Comparison of ENCODE assay signal across 8 mouse cellular contexts in genomic region chr2:181457831-181458230, GRCm38 (mm10). TPM values are rescaled to one million over a fixed set of nuclear protein-coding genes. Genes with fewer than 3 reads are reported as not detected.
DNase-seq lines count a peak whose midpoint lies in the region; ATAC-seq and TF ChIP-seq lines count a peak whose summit lies in the region.

No protein-coding gene starts in this region.

- no peak for TF ChIP-seq POLR2A in liver, adult 2 months (IDR thresholded peaks at IDR 0.05; ENCODE audit: extremely low read depth, insufficient read depth, low read length)

- 15% methylated on average over 15 of the region's 15 CpGs for WGBS in liver, adult 2 months
- WGBS in embryonic facial prominence, embryonic 10.5 days: 4% methylated on average over 15 of the region's 15 CpGs
- WGBS in hindbrain, embryonic 11.5 days: 4% methylated on average over 15 of the region's 15 CpGs
- 7% methylated on average over 15 of the region's 15 CpGs for WGBS in liver, embryonic 15.5 days (ENCODE audit: insufficient replicate concordance)

- H3K9me3 ChIP-seq in embryonic facial prominence, embryonic 10.5 days: no peaks in the 10 kb centered on the region
- H3K9me3 ChIP-seq in hindbrain, embryonic 11.5 days (ENCODE audit: control insufficient read depth, low read length): no peaks in the 10 kb centered on the region
- H3K9me3 ChIP-seq in liver, embryonic 15.5 days (replicated peaks): no peaks in the 10 kb centered on the region

- H3K36me3 ChIP-seq in liver, adult 2 months (ENCODE audit: control insufficient read depth, insufficient read depth, low read length): no peaks in the 10 kb centered on the region
- no peaks in the 10 kb centered on the region for H3K36me3 ChIP-seq in embryonic facial prominence, embryonic 10.5 days (replicated peaks)
- H3K36me3 ChIP-seq in hindbrain, embryonic 11.5 days (ENCODE audit: control insufficient read depth, insufficient read depth, low read length): no peaks in the 10 kb centered on the region
- H3K36me3 ChIP-seq in liver, embryonic 15.5 days (replicated peaks): 0 out of 2 replicates have a peak, but pooled peaks cover 5% of the 10 kb centered on the region

- peaks cover 10% of the 10 kb centered on the region for H3K4me1 ChIP-seq in liver, adult 2 months (ENCODE audit: control insufficient read depth, insufficient read depth, low read length)
- peaks cover 27% of the 10 kb centered on the region for H3K4me1 ChIP-seq in embryonic facial prominence, embryonic 10.5 days
- H3K4me1 ChIP-seq in hindbrain, embryonic 11.5 days (replicated peaks; ENCODE audit: control insufficient read depth, insufficient read depth, low read length): no peaks in the 10 kb centered on the region
- peaks cover 74% of the 10 kb centered on the region for H3K4me1 ChIP-seq in liver, embryonic 15.5 days (replicated peaks)

- 0 out of 2 replicates have a peak overlapping the region, but pooled peaks have one; percentile 4 for H3K9ac ChIP-seq in liver, adult 2 months (ENCODE audit: low read depth, low read length)
- peak overlapping the region; percentile 84; the same call in 1 of the 2 replicates for H3K9ac ChIP-seq in hindbrain, embryonic 11.5 days (ENCODE audit: low read depth, low read length)
- peak overlapping the region; percentile 91 for H3K9ac ChIP-seq in liver, embryonic 15.5 days

- H3K27ac ChIP-seq in liver, adult 2 months (replicated peaks; ENCODE audit: insufficient read depth, low read depth, low read length): no peak overlapping the region
- H3K27ac ChIP-seq in embryonic facial prominence, embryonic 10.5 days (replicated peaks): no peak overlapping the region
- H3K27ac ChIP-seq in hindbrain, embryonic 11.5 days (ENCODE audit: low read depth, low read length): no peak overlapping the region
- no peak overlapping the region for H3K27ac ChIP-seq in liver, embryonic 15.5 days (replicated peaks)

- peak overlapping the region; percentile 99 for H3K4me2 ChIP-seq in hindbrain, embryonic 11.5 days (replicated peaks; ENCODE audit: low read depth, low read length)
- H3K4me2 ChIP-seq in liver, embryonic 15.5 days: peak overlapping the region; percentile 100

- peak overlapping the region; percentile 47 for H3K4me3 ChIP-seq in liver, adult 2 months (ENCODE audit: insufficient read depth, low read depth, low read length)
- H3K4me3 ChIP-seq in embryonic facial prominence, embryonic 10.5 days: peak overlapping the region; percentile 98
- H3K4me3 ChIP-seq in hindbrain, embryonic 11.5 days (ENCODE audit: low read depth, low read length): peak overlapping the region; percentile 99
- H3K4me3 ChIP-seq in liver, embryonic 15.5 days (replicated peaks): peak overlapping the region; percentile 98

- TF ChIP-seq CTCF in liver, adult 2 months (IDR thresholded peaks at IDR 0.05; ENCODE audit: low read depth, low read length): no peak

- no peak for DNase-seq in liver, adult 2 months (ENCODE audit: extremely low read depth, low read depth, low spot score)
- DNase-seq in liver: no peak
- peak; percentile 32 for DNase-seq in embryonic facial prominence, embryonic 10.5 days (ENCODE audit: low spot score)
- peak; percentile 34 for DNase-seq in hindbrain, embryonic 11.5 days (ENCODE audit: low spot score)
- DNase-seq in ovary, postnatal 14 days (ENCODE audit: low spot score): no peak

- no peaks in the 10 kb centered on the region for H3K27me3 ChIP-seq in liver, adult 2 months (ENCODE audit: control insufficient read depth, insufficient read depth, low read length)
- H3K27me3 ChIP-seq in embryonic facial prominence, embryonic 10.5 days (replicated peaks; ENCODE audit: low read depth, poor library complexity, severe bottlenecking): peaks cover 40% of the 10 kb centered on the region
- H3K27me3 ChIP-seq in hindbrain, embryonic 11.5 days (ENCODE audit: control insufficient read depth, insufficient read depth, low read length): no peaks in the 10 kb centered on the region
- H3K27me3 ChIP-seq in liver, embryonic 15.5 days: peaks cover 20% of the 10 kb centered on the region

- no peak for ATAC-seq in hindbrain, embryonic 11.5 days (ENCODE audit: low FRiP score)
- ATAC-seq in liver, embryonic 15.5 days (ENCODE audit: insufficient read depth): no peak
- ATAC-seq in CD4-positive, CD25-positive, alpha-beta regulatory T cell, adult 4 months: no peak
- no peak for ATAC-seq in erythroid progenitor cell, adult 5-6 weeks (replicated peaks; ENCODE audit: low FRiP score, poor library complexity, severe bottlenecking)

- peaks cover 3% of the 10 kb centered on the region; the same call in 1 of the 2 replicates for H3K79me2 ChIP-seq in liver, adult 2 months (ENCODE audit: control insufficient read depth, insufficient read depth, low read length)

RNA-seq across cellular contexts. Expression of gene Zbtb46, which starts 1.4 kb away (rescaled TPM):
- total RNA-seq in liver, adult 2 months (2014; rRNA removed): 5.2 and 5.3 TPM in 2 replicates
- 2.4 and 2.8 TPM in 2 replicates for polyA plus RNA-seq in liver, adult 2 months (2012; rRNA removed)
- 16.4 and 20.1 TPM in 2 replicates for polyA plus RNA-seq in embryonic facial prominence, embryonic 10.5 days (2016; fragmentation: Nextera tagmentation; extraction: Ambion mirVana)
- 15.6 and 17.2 TPM in 2 replicates for polyA plus RNA-seq in hindbrain, embryonic 11.5 days (2014; fragmentation: Nextera tagmentation; extraction: Ambion mirVana)
- polyA plus RNA-seq in liver, embryonic 15.5 days (2015; fragmentation: Nextera tagmentation; extraction: Ambion mirVana): 7.9 and 8.7 TPM in 2 replicates
- polyA plus RNA-seq in CD4-positive, CD25-positive, alpha-beta regulatory T cell, adult 4 months (2017; shearing (Covaris generic)): 1 to 10 TPM; 3.4 to 4.3 TPM
- 12.2 and 12.3 TPM in 2 replicates for total RNA-seq in erythroid progenitor cell, adult 5-6 weeks (2015; ENCODE audit: low replicate concordance)
- 7.5 and 15.5 TPM in 2 replicates for total RNA-seq in erythroid progenitor cell, adult 5-6 weeks (2017; ENCODE audit: low replicate concordance)

RNA-seq across cellular contexts. Expression of gene Abhd16b, which starts 35.2 kb away (rescaled TPM):
- not detected in 2 replicates for total RNA-seq in liver, adult 2 months (2014; rRNA removed)
- polyA plus RNA-seq in liver, adult 2 months (2012; rRNA removed): not detected in 2 replicates
- polyA plus RNA-seq in embryonic facial prominence, embryonic 10.5 days (2016; fragmentation: Nextera tagmentation; extraction: Ambion mirVana): 0.11 and 0.16 TPM in 2 replicates
- polyA plus RNA-seq in hindbrain, embryonic 11.5 days (2014; fragmentation: Nextera tagmentation; extraction: Ambion mirVana): 0.09 and 0.14 TPM in 2 replicates
- polyA plus RNA-seq in liver, embryonic 15.5 days (2015; fragmentation: Nextera tagmentation; extraction: Ambion mirVana): not detected in 2 replicates
- polyA plus RNA-seq in CD4-positive, CD25-positive, alpha-beta regulatory T cell, adult 4 months (2017; shearing (Covaris generic)): not detected
- not detected in 2 replicates for total RNA-seq in erythroid progenitor cell, adult 5-6 weeks (2015; ENCODE audit: low replicate concordance)
- not detected in 2 replicates for total RNA-seq in erythroid progenitor cell, adult 5-6 weeks (2017; ENCODE audit: low replicate concordance)

RNA-seq across cellular contexts. Expression of gene Tpd52l2, which starts 39.1 kb away (rescaled TPM):
- total RNA-seq in liver, adult 2 months (2014; rRNA removed): 26.2 and 27.1 TPM in 2 replicates
- 18.8 and 23.0 TPM in 2 replicates for polyA plus RNA-seq in liver, adult 2 months (2012; rRNA removed)
- 173 and 174 TPM in 2 replicates for polyA plus RNA-seq in embryonic facial prominence, embryonic 10.5 days (2016; fragmentation: Nextera tagmentation; extraction: Ambion mirVana)
- 145 and 151 TPM in 2 replicates for polyA plus RNA-seq in hindbrain, embryonic 11.5 days (2014; fragmentation: Nextera tagmentation; extraction: Ambion mirVana)
- 67.3 and 68.4 TPM in 2 replicates for polyA plus RNA-seq in liver, embryonic 15.5 days (2015; fragmentation: Nextera tagmentation; extraction: Ambion mirVana)
- 100 to 1,000 TPM; 108 to 109 TPM for polyA plus RNA-seq in CD4-positive, CD25-positive, alpha-beta regulatory T cell, adult 4 months (2017; shearing (Covaris generic))
- 19.8 and 23.5 TPM in 2 replicates for total RNA-seq in erythroid progenitor cell, adult 5-6 weeks (2015; ENCODE audit: low replicate concordance)
- total RNA-seq in erythroid progenitor cell, adult 5-6 weeks (2017; ENCODE audit: low replicate concordance): 45.3 and 90.6 TPM in 2 replicates

Comparison
In these comparisons a context has a peak if more than half of its experiments do, and no peak if none do; other contexts are left out.
1. DNase-seq: peak in embryonic facial prominence, embryonic 10.5 days (single experiment) and hindbrain, embryonic 11.5 days (single experiment); none in liver, adult 2 months (single experiment), liver (single experiment) and ovary, postnatal 14 days (single experiment).
2. H3K4me3 ChIP-seq: peak in every context shown above with its lines; median percentile 99 in hindbrain, embryonic 11.5 days; 98 in embryonic facial prominence, embryonic 10.5 days; 98 in liver, embryonic 15.5 days; 47 in liver, adult 2 months.
3. H3K9ac ChIP-seq: peak in every context shown above with its lines; median percentile 91 in liver, embryonic 15.5 days; 84 in hindbrain, embryonic 11.5 days; 4 in liver, adult 2 months.